31 mouse cellular contexts compared by ENCODE assay signal in the genomic region with DNA sequence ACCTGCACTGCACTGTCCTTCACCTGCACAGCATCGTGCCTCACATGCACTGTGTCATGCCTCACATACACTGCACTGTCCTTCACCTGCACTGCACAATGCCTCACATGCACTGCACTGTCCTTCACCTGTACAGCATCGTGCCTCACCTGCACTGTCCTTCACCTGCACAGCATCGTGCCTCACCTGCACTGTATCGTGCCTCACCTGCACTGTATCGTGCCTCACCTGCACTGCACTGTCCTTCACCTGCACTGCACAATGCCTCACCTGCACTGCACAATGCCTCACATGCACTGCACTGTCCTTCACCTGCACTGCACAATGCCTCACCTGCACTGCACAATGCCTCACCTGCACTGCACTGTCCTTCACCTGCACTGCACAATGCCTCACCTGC. TPM values are rescaled to one million over a fixed set of nuclear protein-coding genes. Genes with fewer than 3 reads are reported as not detected.
"Had no signal": no experiment of that assay in that cellular context is flagged by ENCODE, and none has a peak within 500 bp of the region (broad histone marks: within the 10 kb centered on the region; RNA-seq: fewer than 3 reads in every experiment).

No protein-coding gene starts in this region.

RNA-seq across cellular contexts. Expression of a gene that starts 19.9 kb away (rescaled TPM):
- total RNA-seq: common myeloid progenitor, adult 5-6 weeks; forebrain, postnatal 0 days; gastrocnemius, adult 18-20 months; gastrocnemius, adult 2 months; gastrocnemius, adult 8-10 months; gastrocnemius, postnatal 10 days; gastrocnemius, postnatal 14 days; gastrocnemius, postnatal 25 days; gastrocnemius, postnatal 36 days; gastrocnemius, postnatal 4 days; granulocyte monocyte progenitor cell, adult 5-6 weeks; heart, adult 18-20 months; heart, adult 2 months; heart, adult 8-10 months had no signal
- polyA plus RNA-seq: cortical plate, adult 2 months; embryonic facial prominence, embryonic 10.5 days; embryonic facial prominence, embryonic 11.5 days; embryonic facial prominence, embryonic 12.5 days; embryonic facial prominence, embryonic 13.5 days; embryonic facial prominence, embryonic 15.5 days; erythroblast, embryonic 14.5 days; forebrain, embryonic 10.5 days; forebrain, embryonic 11.5 days; forebrain, embryonic 12.5 days; forebrain, embryonic 13.5 days; forebrain, embryonic 14.5 days; forebrain, embryonic 15.5 days; frontal cortex, adult 2 months; gonadal fat pad, adult 2 months; heart, adult 2 months had no signal

RNA-seq across cellular contexts. Expression of a gene that starts 44.2 kb away (rescaled TPM):
- total RNA-seq: common myeloid progenitor, adult 5-6 weeks; forebrain, postnatal 0 days; gastrocnemius, adult 2 months; gastrocnemius, adult 8-10 months; gastrocnemius, postnatal 10 days; gastrocnemius, postnatal 14 days; gastrocnemius, postnatal 25 days; gastrocnemius, postnatal 36 days; gastrocnemius, postnatal 4 days; granulocyte monocyte progenitor cell, adult 5-6 weeks; heart, adult 18-20 months; heart, adult 2 months; heart, adult 8-10 months had no signal
- polyA plus RNA-seq: cortical plate, adult 2 months; embryonic facial prominence, embryonic 10.5 days; embryonic facial prominence, embryonic 11.5 days; embryonic facial prominence, embryonic 12.5 days; embryonic facial prominence, embryonic 13.5 days; erythroblast, embryonic 14.5 days; forebrain, embryonic 10.5 days; forebrain, embryonic 11.5 days; forebrain, embryonic 12.5 days; forebrain, embryonic 13.5 days; forebrain, embryonic 14.5 days; forebrain, embryonic 15.5 days; forebrain, embryonic 16.5 days; forebrain, postnatal 0 days; frontal cortex, adult 2 months; gonadal fat pad, adult 2 months; heart, adult 2 months had no signal

RNA-seq across cellular contexts. Expression of a gene that starts 46.9 kb away (rescaled TPM):
- total RNA-seq: common myeloid progenitor, adult 5-6 weeks; gastrocnemius, adult 18-20 months; gastrocnemius, adult 2 months; gastrocnemius, adult 8-10 months; gastrocnemius, postnatal 10 days; gastrocnemius, postnatal 14 days; gastrocnemius, postnatal 25 days; gastrocnemius, postnatal 36 days; gastrocnemius, postnatal 4 days; granulocyte monocyte progenitor cell, adult 5-6 weeks; heart, adult 18-20 months; heart, adult 2 months; heart, adult 8-10 months had no signal
- polyA plus RNA-seq: cortical plate, adult 2 months; embryonic facial prominence, embryonic 10.5 days; embryonic facial prominence, embryonic 11.5 days; embryonic facial prominence, embryonic 12.5 days; embryonic facial prominence, embryonic 13.5 days; embryonic facial prominence, embryonic 14.5 days; embryonic facial prominence, embryonic 15.5 days; erythroblast, embryonic 14.5 days; forebrain, embryonic 10.5 days; forebrain, embryonic 11.5 days; forebrain, embryonic 12.5 days; forebrain, embryonic 13.5 days; forebrain, embryonic 14.5 days; frontal cortex, adult 2 months; gonadal fat pad, adult 2 months; heart, adult 2 months had no signal
